Mouse (Mus musculus): ENCODE measurements at regions not wholly inside any gene's neighbourhood (a gene's known extent, or its start where the extent isn't known, plus 50 kb on each side); places are given as distances from the start of the nearest gene placed in this dataset.
"Not testable (repeated sequence)": the region's sequence is repeated elsewhere in the genome, so short reads cannot be mapped to it uniquely, and the experiment has no call there.

- no peak for DNase-seq (ENCODE audit: low spot score)
Observed at GRCm38 (mm10) chr4:131159712-131160111, 215.5 kb downstream of the Matn1 start.

- DNase-seq (ENCODE audit: low spot score), result no peak
Observed at GRCm38 (mm10) chr4:131160135-131160534, 215.9 kb downstream of the Matn1 start.

- no peak for DNase-seq (ENCODE audit: low spot score)
Observed at GRCm38 (mm10) chr4:131161501-131161900, 217.3 kb downstream of the Matn1 start.

DNA sequence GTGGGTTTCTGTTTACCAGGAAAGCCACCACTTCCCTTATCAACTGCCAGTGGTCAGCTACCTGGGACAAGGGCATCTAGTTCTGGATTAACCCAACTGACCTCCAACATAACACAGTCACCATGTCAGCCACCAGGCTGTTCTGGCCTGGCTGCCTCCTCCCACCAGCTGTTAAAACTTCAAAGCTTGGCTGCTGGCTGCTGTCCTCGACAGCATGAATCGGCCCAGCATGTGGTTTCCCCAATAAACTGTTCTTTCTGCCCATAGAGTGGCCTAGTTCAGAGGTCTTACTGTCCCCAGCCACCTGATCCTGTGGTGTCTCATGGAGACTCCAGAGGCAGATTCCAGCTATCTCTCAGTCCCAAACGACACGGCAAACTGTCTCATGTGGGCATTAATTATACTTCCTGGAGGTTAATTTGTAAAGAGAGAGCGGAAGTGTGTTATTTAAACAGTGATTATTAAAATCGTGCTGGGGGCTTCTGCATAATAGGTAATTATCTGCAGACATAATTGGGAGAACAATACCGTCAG is 219.7 kb downstream of the Matn1 start:
- no peak for DNase-seq (ENCODE audit: low spot score)

DNA sequence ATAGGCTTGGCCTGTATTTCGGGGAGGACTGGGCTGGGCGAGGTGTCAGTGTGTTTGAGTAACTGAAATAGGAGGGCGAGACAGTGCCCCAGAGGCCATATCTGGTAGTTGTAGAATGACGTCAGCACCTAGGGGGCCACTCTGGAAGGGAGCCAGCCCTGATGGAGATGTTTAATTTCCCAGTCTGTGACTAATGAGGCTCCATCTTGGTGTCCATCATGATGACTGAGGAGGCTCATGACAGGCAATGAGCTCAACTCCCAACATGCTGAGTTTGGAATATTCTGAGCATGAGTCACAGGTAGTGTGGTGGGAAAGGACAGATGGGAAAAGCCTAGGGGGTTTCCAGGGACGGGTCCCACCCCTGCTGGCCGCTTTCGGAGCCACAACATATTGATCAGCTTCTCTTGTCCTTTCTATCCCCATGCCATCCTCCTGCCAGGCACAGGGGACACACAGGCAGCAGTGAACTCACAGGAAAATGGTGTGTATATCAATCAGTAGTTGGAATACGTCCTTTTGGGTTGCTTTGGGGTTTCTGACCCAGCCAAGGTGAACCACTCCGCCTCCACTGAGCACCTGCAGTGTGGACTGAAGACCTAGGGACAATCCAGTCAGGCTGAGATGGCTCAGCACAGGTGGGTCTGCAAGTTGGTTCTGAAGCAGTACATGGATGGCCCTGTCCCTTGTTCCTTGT is 222.5 kb downstream of the Matn1 start:
- no peak for DNase-seq (ENCODE audit: low spot score)

DNA sequence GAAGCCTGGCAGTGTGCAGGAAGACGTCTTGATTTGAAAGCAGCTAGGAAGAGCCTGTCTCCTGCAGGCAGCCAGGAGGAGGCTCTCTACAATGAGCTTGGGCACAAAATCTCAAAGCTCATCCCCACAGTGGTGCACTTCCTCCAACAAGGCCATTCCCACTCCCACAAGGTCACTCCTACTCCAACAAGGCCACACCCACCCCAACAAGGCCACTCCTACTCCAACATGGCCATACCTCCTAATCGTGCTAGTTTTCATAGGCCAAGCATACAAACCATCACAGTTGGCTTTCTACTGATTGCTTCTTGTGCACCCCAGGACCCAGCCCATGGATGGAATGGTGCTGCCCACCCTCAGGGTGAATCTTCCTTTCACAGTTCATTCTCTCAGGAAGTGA is 223.7 kb downstream of the Matn1 start:
- no peak for DNase-seq (ENCODE audit: low spot score)

DNA sequence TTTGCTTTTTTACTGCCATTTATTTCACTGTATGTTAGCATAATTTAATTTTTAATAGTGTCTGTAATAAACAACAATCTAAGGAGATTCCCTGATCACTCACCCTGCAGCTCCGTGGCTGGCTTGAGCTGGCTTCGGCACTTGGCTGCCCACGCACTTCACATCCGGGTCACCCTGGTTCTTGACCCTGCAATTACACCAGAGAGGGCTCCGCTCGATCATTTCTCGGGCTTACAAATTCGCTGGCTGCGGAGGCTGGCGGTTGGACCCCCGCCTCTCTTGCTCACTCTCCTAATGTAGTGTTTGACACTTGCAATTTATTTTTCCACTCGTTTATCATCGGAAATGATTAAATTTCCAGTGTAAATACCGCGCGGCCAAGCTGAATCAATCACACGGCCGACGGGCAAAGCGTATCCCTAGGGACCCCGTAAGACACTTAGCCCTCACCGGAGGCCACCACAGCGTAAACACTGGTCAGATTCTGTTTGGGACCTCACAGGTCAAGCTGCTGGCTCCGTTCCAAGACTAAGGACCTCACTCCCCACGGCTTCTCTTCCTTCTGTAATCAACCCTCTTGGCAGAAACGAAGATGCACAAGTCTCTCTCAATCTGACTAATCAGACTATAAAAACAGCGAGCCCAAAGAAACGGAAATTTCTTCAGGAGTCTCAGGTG is 229.7 kb downstream of the Matn1 start:
- no peak for DNase-seq (ENCODE audit: low spot score)

GRCm38 (mm10) chr4:131176701-131177100 is 232.5 kb downstream of the Matn1 start:
- DNase-seq (ENCODE audit: low spot score), result no peak

- no peak for DNase-seq (ENCODE audit: low spot score)
Observed at GRCm38 (mm10) chr4:131177889-131178288, 233.7 kb downstream of the Matn1 start.

DNA sequence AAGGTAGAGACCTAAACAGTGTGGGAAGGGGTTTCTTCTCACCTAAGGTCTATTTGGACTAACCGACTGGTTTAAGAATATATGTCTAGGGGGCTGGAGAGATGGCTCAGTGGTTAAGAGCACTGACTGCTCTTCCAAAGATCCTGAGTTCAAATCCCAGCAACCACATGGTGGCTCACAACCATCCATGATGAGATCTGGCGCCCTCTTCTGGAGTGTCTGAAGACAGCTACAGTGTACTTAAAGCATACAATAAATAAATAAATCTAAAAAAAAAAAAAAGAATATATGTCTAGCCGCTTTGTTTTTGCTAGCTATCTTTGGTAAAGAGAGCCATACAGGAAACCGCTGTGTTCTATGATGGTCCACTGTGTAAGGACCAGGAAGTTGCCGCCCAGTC is 234.5 kb downstream of the Matn1 start:
- not testable (repeated sequence) for DNase-seq (ENCODE audit: low spot score)

GRCm38 (mm10) chr4:131188066-131188465 is 243.9 kb downstream of the Matn1 start:
- no peak for DNase-seq (ENCODE audit: low spot score)

- no peak for DNase-seq (ENCODE audit: low spot score)
Observed at GRCm38 (mm10) chr4:131191106-131191880, 247.1 kb downstream of the Matn1 start.

GRCm38 (mm10) chr4:131193900-131194419 is 249.8 kb downstream of the Matn1 start:
- no peak for DNase-seq (ENCODE audit: low spot score)

- no peak for DNase-seq (ENCODE audit: low spot score)
Observed at GRCm38 (mm10) chr4:131196147-131196546, 252.0 kb downstream of the Matn1 start.

- DNase-seq (ENCODE audit: low spot score), result no peak
Observed at GRCm38 (mm10) chr4:131203721-131204120, 259.5 kb downstream of the Matn1 start.

- no peak for DNase-seq (ENCODE audit: low spot score)
Observed at GRCm38 (mm10) chr4:131204722-131205121, 260.5 kb downstream of the Matn1 start.

GRCm38 (mm10) chr4:131205127-131205526 is 260.9 kb downstream of the Matn1 start:
- DNase-seq (ENCODE audit: low spot score), result no peak

GRCm38 (mm10) chr4:131205685-131206084 is 261.5 kb downstream of the Matn1 start:
- no peak for DNase-seq (ENCODE audit: low spot score)

GRCm38 (mm10) chr4:131206181-131206885 is 262.1 kb downstream of the Matn1 start:
- no peak for DNase-seq (ENCODE audit: low spot score)

GRCm38 (mm10) chr4:131206886-131207200 is 262.7 kb downstream of the Matn1 start:
- DNase-seq (ENCODE audit: low spot score), result no peak

GRCm38 (mm10) chr4:131207249-131207648 is 263.1 kb downstream of the Matn1 start:
- no peak for DNase-seq (ENCODE audit: low spot score)
